Mouse (Mus musculus): ENCODE measurements around the gene Lztr1.

DNA sequence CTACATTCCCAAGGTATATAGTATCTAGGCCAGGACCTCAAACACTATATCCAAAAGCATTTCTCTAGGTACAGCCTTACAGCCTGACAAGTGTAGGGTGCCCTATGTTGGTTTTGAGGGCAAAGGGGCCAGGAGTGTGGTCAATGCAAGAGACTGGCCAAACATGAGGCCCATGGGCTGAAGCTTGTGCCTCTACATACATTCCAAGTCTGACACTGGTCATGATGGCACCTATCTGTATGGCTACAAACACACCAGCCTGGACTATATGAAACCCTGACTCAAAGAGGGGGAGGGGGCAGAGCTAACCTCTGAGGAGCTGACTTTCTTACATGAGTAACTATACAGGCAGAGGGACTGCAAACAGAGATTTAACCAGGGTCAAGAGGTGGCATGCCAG lies 19.1 kb downstream of the Lztr1 start:
- TF ChIP-seq CTCF (IDR thresholded peaks at IDR 0.05; ENCODE audit: low read depth, low read length) (no peak), POLR2A (IDR thresholded peaks at IDR 0.05; ENCODE audit: borderline replicate concordance, low read depth, low read length) (no peak)
